ENCODE assay signal across 13 mouse cellular contexts in the genomic region with DNA sequence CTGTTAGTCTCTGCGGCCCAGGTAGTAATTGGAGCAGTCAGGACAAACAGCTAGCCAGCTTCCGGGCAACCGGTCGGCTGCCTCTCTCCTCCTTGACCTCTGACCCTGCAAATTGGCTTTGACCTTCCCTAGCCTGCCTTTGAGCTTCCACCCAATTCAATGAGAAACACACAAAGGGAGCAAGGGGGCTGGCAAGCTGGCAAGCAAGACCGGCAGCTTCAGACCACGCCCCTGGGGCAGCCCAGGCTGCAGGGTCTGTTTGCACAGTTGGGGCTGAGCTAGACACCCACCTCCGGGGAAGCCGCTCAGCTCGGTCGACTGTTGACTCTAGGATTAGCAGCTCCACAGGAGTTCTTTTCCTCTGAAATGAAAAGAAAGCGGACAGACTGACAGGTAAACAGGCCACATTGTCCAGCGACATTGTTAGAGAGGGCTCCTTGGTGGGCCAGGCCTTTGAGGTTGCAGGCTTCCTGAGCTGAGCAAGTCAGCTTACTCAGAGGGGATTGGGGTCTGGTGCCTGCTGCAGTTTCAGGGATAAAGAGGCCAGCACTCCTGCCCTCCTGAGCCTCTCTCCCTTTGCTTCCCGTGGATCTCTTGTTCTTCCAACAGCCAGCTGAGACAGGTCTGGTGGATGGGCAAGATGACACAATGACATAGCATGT.
DNase-seq lines count a peak whose midpoint lies in the region; ATAC-seq lines count a peak whose summit lies in the region.
"Had no signal": no experiment of that assay in that cellular context is flagged by ENCODE, and none has a peak within 500 bp of the region (broad histone marks: within the 10 kb centered on the region; RNA-seq: fewer than 3 reads in every experiment).

No protein-coding gene starts in this region.

- H3K4me1 ChIP-seq in neural tube, embryonic 15.5 days, result peaks cover 8% of the 10 kb centered on the region; the same call in 1 of the 2 replicates
- H3K4me1 ChIP-seq in hindbrain, embryonic 12.5 days, result peaks cover 23% of the 10 kb centered on the region
- H3K4me1 ChIP-seq: megakaryocyte, embryonic 14.5 days had no signal

- no peak overlapping the region for H3K4me3 ChIP-seq in neural tube, embryonic 15.5 days (replicated peaks)
- H3K4me3 ChIP-seq in hindbrain, embryonic 12.5 days, result no peak overlapping the region
- H3K4me3 ChIP-seq: embryonic facial prominence, embryonic 13.5 days; left cerebral cortex, adult 2 months; megakaryocyte, embryonic 14.5 days had no signal

- H3K9me3 ChIP-seq in neural tube, embryonic 15.5 days (replicated peaks), result no peaks in the 10 kb centered on the region
- H3K9me3 ChIP-seq in hindbrain, embryonic 12.5 days (replicated peaks), result no peaks in the 10 kb centered on the region
- H3K9me3 ChIP-seq: embryonic facial prominence, embryonic 13.5 days had no signal

- WGBS in neural tube, embryonic 15.5 days, result 11% methylated on average over 13 of the region's 13 CpGs
- 4% methylated on average over 13 of the region's 13 CpGs for WGBS in hindbrain, embryonic 12.5 days

- H3K9ac ChIP-seq in neural tube, embryonic 15.5 days (replicated peaks), result no peak overlapping the region
- no peak overlapping the region for H3K9ac ChIP-seq in hindbrain, embryonic 12.5 days
- H3K9ac ChIP-seq: embryonic facial prominence, embryonic 13.5 days had no signal

- H3K36me3 ChIP-seq in neural tube, embryonic 15.5 days, result no peaks in the 10 kb centered on the region
- H3K36me3 ChIP-seq in hindbrain, embryonic 12.5 days, result no peaks in the 10 kb centered on the region
- H3K36me3 ChIP-seq: embryonic facial prominence, embryonic 13.5 days had no signal

- H3K4me2 ChIP-seq in neural tube, embryonic 15.5 days, result no peak overlapping the region
- H3K4me2 ChIP-seq in hindbrain, embryonic 12.5 days (replicated peaks), result no peak overlapping the region; the same call in 1 of the 2 replicates
- H3K4me2 ChIP-seq: embryonic facial prominence, embryonic 13.5 days had no signal

- DNase-seq in neural tube, embryonic 10.5 days (ENCODE audit: extremely low spot score, low spot score), result peak; percentile 51
- DNase-seq in lung, postnatal 36 days, result peak; percentile 34
- no peak for DNase-seq in adrenal gland, adult 18-20 months (ENCODE audit: low spot score in 2 of 2)
- DNase-seq in adrenal gland, adult 8-10 months, result no peak
- no peak for DNase-seq in layer of hippocampus, postnatal 36 days
- no peak for DNase-seq in right cerebral cortex, adult 2 months (ENCODE audit: low spot score in 2 of 2)
- DNase-seq: thymus, postnatal 36 days had no signal

- no peak overlapping the region for H3K27ac ChIP-seq in neural tube, embryonic 15.5 days (replicated peaks)
- no peak overlapping the region for H3K27ac ChIP-seq in hindbrain, embryonic 12.5 days
- H3K27ac ChIP-seq: embryonic facial prominence, embryonic 13.5 days; left cerebral cortex, adult 2 months had no signal

- no peaks in the 10 kb centered on the region for H3K27me3 ChIP-seq in neural tube, embryonic 15.5 days (replicated peaks)
- H3K27me3 ChIP-seq in hindbrain, embryonic 12.5 days, result peaks cover 15% of the 10 kb centered on the region; the same call in 1 of the 2 replicates
- H3K27me3 ChIP-seq: embryonic facial prominence, embryonic 13.5 days; megakaryocyte, embryonic 14.5 days had no signal

- ATAC-seq in neural tube, embryonic 15.5 days (ENCODE audit: low FRiP score), result no peak
- ATAC-seq in hindbrain, embryonic 12.5 days (ENCODE audit: low FRiP score), result peak; percentile 30; the same call in 1 of the 2 replicates
- ATAC-seq: inflammation-experienced regulatory T-cells, adult 6 months had no signal

Comparison
In these comparisons a context has a peak if more than half of its experiments do, and no peak if none do; other contexts are left out.
1. DNase-seq: peak in neural tube, embryonic 10.5 days (single experiment) and lung, postnatal 36 days (single experiment); none in adrenal gland, adult 18-20 months (0 of 2), adrenal gland, adult 8-10 months (single experiment), layer of hippocampus, postnatal 36 days (0 of 2) and right cerebral cortex, adult 2 months (0 of 2).